Mouse (Mus musculus) E14TG2a.4 (cell line): ENCODE results near the gene Suco.

Source experiments
- CTCF ChIP-seq: conservative IDR thresholded peaks from 2 replicates; pipeline ENCODE4 v1.5.1; 2014; ENCODE audit warnings: low read length
- NANOG ChIP-seq: IDR thresholded peaks from 2 replicates; pipeline ENCODE4 v1.6.1; 2014; ENCODE audit warnings: borderline replicate concordance, low read length, mixed read lengths
- POU5F1 ChIP-seq: IDR thresholded peaks from 2 replicates; pipeline ENCODE4 v1.6.1; 2014; ENCODE audit warnings: low read length, borderline replicate concordance

DNA sequence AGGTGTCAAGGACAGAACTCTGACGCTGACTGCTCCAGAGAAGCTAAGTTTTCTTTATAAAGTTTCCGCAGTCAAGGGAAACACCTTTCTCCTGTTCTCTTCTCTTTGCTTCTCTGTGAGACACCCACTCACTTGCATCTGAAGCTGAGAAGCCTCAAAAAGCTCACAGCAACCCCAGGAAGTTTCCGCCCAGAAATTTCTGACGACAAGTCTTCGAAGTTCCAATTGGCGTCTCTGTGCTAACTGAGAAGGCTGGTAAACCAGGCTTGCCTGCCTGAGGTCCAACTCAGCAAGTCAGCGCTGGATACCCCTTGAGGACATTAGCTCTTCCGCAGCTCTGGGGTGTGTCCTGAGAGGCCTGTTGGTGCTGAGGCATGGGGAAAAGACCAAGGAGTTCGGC lies 88.1 kb downstream of the Suco start, which contains the start of gene Fasl:
- no peak for TF ChIP-seq CTCF
- no peak for TF ChIP-seq NANOG
- TF ChIP-seq POU5F1: no peak
